Mouse (Mus musculus) gastrocnemius, postnatal 14 days (tissue): ENCODE data around the gene BC035044. TPM values are rescaled to one million over a fixed set of nuclear protein-coding genes. Genes with fewer than 3 reads are reported as not detected.
"Not testable (repeated sequence)": the region's sequence is repeated elsewhere in the genome, so short reads cannot be mapped to it uniquely, and the experiment has no call there.

ENCODE experiments used
- DNase-seq: peaks from one replicate; pipeline ENCODE4 v3.0.0; 2021; ENCODE audit warnings: mixed read lengths
- intact Hi-C: fragments of 180-260 bp; cut with DNase I; formaldehyde crosslinking; loops from one replicate; pipeline ENCODE4 v1.15.1; 2025; ENCODE audit warnings: low total_unique reads
- long read RNA-seq, 2 experiments: library from polyadenylated mRNA; stranded (forward); transcript quantifications; one replicate each; pipeline ENCODE4 v2.0.0; 2021
- total RNA-seq, 2 experiments: library from RNA; stranded (reverse); gene quantifications; 2 replicates each; pipeline ENCODE4 v1.2.3; 2021

Gene BC035044
- total RNA-seq = under 1 TPM in 1 of 2 experiments, not detected in 1; 0.13 TPM
- long read RNA-seq, experiment 1 = 0 reads
- long read RNA-seq, experiment 2 = 0 reads

DNA sequence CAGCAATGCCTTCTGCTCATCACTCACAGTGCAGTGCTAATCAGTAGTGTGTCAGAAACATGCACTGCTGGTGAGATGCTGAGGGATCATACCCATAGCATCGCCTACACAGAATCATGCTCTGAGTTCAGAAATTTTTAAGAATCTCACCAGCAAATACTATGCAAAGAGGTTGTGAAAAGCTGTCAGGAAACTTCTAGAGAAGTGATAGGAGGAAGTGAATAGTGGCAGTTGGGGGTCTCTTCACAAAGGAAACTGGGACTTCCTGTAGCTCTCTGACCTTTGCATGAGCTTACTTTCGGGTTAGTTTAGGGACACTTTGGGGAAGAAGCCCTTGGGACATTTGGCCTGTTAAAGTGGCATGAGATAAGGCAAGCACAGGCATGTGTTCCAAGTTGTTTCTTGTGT lies at the start of gene BC035044:
Gene BC035044 (minus strand): TSS at position 179 of the 408 bp plus-strand sequence.
- intact Hi-C loops = no loop called here
- DNase-seq = no peak

DNA sequence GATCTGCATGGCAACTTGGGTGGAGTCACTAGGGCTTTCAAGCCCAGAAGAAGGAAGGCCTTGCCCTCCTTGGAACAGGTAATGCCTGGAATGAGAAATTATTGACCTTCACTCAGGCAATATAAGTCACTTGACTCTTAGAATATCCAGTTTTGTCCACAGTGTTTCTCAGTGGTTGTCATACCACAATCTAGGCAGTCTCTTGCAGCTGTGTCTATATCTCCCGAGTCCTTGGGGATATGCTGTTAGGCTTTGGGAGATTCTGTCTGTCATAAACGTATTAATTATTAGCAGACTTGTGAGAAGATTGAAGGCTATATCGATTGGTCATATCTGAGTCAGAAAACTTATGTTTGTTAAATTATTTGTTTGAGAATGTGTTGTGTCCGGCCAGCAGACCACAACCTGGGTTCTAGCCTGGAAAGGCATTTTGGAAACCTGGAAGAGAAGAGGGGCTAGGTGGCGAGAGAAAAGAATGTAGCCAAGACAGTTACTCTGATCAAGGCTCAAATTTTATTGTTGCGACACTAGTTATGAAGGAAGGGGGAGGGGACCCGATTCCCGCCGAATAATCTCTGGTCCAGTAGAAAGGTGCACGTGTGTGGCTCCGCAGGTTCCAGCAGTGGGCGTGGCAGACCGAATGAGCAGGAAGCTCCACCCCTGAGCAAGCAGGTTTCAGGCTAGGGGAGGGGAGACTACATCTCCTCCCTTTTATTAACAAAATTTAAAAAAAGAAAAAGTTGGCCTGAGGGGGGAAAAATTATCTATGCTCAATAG lies 45.2 kb upstream of the BC035044 start:
- intact Hi-C loops = not testable (repeated sequence)

DNA sequence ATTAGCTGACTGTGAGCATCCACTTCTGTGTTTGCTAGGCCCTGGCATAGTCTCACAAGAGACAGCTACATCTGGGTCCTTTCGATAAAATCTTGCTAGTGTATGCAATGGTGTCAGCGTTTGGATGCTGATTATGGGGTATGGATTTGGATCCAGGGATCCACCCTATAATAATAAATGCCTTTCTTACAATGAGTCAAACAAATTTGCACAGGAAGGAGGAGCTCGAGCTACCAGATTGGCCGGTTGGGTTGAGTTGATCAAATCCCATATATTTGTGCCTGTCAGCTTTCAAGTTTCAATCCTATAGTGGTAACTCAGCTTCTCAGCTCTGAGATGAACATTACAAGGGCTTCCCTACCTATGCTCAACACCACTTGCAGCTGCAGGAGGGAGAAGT lies 43.2 kb upstream of the BC035044 start, which contains the start of gene Clec2g:
Gene Clec2g (plus strand): TSS at position 301 of the 400 bp plus-strand sequence.
- intact Hi-C loops = not testable (repeated sequence)

More for the DNA sequence above, 45.2 kb upstream of the BC035044 start:
- DNase-seq = not testable (repeated sequence)

DNA sequence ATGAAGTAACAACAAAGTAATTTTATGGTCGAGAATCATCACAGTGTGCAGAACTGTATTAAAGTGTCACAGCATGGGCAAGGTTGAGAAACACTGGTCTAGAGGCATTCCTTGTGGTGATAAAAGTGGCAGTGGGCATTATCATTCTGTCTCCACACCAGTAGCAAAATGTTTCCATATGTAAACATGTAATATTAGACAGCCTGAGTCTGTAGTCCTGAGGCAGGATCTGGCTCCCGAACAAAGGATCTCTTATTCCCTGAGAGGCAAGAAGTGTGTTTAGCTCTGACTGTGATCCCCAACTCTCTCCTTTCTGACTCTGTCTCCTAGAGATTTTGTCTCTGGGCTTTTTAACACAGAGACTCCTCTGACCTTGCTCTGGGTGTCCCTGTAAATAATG lies 42.1 kb upstream of the BC035044 start:
- no peak for DNase-seq
- intact Hi-C loops = no loop called here

More for the DNA sequence above, 43.2 kb upstream of the BC035044 start, which contains the start of gene Clec2g:
- DNase-seq = not testable (repeated sequence)

DNA sequence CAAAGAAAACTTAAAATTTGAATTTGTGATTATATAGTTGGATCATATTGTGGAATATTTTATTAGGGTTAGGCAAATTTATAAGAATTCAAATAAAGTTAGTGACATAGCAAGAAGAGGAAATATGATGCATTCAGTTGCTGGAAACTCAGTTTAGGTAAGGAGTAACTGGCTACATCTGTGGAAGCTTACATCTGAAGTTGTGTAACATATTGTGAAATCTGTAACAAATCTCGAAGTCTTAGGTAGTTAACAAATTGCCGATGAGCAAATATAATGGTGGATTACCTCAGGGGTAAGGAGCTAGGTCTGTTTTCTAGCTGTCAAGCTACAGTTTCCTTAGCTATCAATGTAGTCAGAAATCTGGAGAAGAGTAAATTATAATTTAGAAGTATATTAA lies 26.4 kb upstream of the BC035044 start:
- intact Hi-C loops = no loop called here

DNA sequence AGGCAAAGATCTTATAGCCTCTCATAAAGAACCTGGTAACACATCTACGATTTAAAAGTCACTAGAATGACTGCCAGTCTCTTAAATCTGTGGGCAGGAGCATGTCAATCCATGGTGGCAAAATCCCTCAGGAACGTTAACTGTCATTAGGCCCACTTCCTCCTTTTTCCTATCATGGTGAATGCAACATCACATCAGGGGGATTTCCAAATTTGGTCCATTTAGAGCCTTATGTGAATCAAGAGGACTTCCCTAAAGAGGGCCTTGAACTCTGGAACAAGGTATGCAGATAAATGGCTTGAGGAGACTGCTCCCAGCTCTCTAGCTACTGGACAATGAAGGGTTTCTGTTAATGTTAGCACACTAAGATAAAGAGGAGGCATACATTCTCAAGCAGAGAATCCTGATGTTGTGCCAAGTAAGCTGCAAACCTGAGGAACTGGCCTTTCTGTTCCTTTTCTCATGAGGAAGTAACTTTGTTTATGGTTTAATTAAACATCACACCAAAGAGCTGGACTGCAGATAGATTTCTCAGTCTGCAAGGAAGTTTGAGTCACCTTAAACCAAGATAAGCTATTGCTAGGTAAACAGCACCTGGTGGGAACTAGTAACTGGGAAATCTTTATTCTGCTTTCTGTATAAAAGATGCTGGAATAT lies 22.8 kb upstream of the BC035044 start:
- intact Hi-C loops = no loop called here

More for the DNA sequence above, 26.4 kb upstream of the BC035044 start:
- no peak for DNase-seq

DNA sequence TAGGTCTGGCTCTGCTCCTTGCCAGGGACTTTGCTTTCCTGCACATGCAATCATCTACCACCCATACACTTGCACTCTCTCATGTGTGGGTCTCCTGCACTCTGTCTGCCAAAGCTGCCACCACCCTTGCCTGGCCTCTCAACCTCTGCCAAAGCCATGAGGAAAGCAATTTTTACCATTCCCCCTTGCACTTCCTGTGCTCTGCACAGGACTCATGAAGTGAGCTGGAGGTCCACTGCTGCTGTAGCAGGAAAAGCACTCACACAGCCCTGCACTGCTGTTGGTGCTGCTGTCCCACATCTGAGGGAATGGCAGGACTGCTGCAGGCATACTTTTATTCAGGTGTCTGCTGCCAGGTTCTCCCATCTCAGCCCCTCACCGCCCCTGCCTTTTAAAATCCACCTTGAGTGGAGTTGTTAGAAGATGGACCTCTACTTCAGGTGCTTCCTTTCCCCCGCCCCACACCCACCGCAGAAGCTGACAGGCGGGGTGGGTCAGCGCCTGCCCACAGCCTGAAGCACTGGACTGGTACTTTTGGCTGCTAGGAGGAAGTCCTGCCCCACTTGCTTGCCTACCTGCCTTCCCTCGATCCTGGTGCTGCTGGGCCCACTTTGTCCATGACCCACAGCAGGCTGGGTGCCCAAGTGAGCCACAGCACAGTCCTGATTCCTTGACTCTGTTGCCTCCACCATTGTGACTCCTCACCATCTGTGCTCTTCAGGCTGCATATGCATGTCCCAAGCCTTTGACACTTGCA lies 10.0 kb upstream of the BC035044 start:
- intact Hi-C loops, DNase-seq: not testable (repeated sequence)

More for the DNA sequence above, 22.8 kb upstream of the BC035044 start:
- DNase-seq = no peak

DNA sequence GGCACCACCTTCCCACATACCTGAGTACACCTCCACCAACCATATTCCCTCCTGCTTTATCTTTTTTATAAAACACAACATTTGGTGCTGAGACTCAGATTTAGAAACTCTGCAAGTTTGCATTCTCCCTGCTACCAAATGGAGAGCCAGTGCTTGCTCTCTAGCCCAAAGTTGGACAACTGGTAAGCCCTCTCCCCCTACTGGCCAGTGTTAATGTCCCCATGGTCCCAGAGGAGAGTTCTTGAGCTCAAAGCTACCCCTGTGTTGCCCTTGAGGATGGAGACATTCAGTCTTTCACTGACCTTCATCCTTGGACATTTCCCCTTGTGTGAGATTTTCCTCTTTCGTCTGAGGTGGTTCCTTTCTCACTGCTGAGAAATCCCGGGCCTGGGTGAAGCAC lies 9.1 kb upstream of the BC035044 start:
- intact Hi-C loops = no loop called here
- DNase-seq = no peak

DNA sequence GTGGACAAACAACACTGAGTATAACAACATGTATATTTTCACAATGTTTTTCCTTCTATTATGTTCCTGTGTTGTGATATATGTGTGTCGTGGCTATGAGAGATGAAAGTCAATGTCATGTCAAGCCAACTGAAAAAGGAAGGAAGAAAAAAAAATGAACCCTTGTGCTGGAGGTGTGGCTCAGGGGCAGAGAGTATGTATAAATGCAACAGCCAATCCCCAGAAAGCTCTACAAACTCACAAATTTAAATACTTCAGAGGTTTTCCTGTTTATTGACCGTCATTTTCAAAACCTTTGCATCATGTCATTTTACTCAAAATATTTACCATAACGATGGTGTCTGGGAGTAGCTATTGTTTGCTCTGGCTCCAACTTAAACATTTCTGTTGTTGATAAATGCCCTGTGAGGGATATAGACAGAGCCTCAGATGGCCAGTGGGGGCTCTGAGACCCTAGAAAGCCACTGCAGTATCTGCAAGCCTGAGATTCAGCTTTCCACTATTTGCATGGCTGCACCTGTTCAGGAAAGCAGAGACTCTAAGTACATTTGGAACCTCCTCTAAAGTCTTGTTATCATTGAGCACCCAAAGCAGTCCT lies 4.6 kb upstream of the BC035044 start:
- no peak for DNase-seq
- intact Hi-C loops = no loop called here

DNA sequence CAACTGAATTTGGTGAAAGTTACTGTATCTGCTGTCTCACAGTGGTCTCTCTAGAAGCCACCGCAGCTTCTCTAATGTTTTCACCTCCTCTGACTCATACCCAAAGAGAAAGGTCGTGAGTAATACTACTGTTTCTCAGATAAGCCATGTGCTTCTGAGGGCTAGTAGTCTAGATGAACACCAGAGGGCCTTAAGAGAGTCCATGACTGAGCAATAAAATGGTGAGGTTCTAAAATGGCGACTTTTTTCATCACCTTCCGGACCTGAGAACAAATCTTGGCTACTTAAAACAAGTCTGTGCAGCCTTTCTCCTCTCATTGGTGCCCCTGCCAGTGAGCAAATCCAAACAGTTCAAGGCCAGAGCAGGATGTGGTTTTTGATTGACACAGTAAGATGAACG lies 2.1 kb downstream of the BC035044 start:
- intact Hi-C loops = no loop called here
- no peak for DNase-seq

DNA sequence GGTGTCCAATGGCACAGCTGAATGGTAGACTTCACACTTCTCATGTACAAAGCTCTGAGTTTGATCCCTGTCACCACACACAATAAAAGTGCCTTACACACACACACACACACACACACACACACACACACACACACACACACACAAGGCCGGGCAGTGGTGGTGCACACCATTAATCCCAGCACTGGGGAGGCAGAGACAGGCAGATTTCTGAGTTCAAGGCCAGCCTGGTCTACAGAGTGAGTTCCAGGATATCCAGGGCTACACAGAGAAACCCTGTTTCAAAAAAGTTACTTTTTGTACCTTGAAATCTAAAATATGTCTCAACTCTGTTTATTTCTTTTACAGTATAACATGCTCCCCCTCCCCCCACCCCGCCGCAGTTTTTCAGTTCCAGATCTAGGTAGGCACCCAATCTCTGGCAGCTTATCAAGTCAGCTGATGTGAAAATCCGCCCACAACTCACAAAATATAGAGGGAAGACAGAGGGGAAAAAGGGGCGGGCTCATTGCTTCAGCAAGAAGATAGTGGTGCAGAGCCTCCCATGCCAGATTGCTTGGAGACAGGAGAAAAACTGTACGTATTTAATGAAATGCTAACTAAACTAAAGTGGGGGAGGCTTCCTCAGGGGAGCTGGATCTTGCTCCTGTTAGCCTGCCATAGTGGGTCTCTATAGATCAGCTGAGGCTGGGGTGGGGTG lies 3.7 kb downstream of the BC035044 start, which contains the start of gene Clec2i:
Gene Clec2i (plus strand): TSS at position 498 of the 700 bp plus-strand sequence.
- DNase-seq, intact Hi-C loops: not testable (repeated sequence)

DNA sequence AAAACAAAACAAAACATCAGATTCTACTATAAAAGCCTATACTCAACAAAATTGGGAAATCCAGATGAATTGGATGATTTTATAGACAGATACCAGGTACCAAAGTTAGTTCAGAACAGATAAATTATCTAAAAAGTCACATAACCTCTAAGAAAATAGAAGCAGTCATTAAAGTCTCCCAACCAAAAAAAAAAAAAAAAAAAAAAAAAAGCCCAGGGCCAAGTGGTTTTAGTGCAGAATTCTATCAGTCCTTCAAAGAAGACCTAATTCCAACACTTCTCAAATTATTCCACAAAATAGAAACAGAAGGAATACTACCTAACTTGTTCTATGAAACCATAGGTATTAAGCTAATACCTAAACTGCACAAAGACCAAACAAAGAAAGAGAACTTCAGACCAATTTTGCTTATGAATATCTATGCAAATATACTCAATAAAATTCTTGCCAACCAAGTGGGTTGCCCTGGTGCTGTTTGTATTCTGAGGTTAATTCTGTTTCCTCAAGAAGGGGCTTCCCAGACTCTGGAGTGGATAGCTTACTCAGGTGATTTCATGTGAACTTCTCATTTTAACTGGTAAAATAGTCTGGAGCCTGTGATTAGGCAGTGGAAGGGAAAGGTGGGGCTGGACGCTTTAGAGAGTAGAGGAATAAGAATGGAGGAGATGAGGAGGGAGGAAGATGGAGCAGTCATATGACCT lies 18.9 kb downstream of the BC035044 start:
- intact Hi-C loops = no loop called here
- no peak for DNase-seq

DNA sequence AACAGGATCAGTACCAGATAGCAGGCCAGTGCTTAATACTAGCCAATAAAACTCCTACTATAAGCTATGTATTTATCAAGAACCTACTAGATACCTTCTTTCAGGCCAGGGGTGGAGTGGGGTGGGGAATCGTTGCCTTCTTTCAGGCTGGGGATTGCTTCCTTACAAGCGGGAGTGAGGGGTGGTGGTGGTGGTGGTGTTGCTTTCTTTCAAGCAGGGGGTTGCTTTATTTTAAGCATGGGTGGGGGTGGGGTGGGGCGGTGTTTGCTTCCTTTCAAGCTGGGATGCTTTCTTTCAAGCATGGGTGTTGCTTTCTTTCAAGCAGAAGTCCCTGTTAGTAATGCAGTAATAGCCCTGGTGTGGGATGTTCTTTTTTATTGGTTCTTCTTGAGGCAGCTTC lies 22.1 kb downstream of the BC035044 start:
- no peak for DNase-seq
- intact Hi-C loops = no loop called here

DNA sequence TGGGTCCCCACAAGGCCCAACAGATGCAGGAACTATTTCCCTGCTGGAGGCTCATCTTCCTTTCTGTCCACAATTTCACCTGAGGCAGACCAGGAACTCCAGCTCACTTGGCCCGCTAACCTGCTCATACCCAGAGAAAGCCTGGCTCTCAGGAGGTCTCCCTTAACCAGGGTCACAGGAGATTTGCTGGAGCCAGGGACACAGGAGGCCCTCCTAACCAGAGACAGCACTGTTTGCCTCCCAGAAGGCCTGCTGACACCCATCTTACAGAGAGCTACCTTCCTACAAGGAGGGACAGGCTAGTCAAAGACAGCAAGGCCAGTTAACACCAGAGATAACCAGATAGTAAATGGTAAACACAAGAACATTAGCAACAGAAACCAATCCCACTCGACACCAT lies 33.0 kb downstream of the BC035044 start:
- DNase-seq = no peak
- intact Hi-C loops = loop anchor here (10.0 kb wide), 1 partner anchor 507 kb away; no protein-coding TSS in a partner anchor

DNA sequence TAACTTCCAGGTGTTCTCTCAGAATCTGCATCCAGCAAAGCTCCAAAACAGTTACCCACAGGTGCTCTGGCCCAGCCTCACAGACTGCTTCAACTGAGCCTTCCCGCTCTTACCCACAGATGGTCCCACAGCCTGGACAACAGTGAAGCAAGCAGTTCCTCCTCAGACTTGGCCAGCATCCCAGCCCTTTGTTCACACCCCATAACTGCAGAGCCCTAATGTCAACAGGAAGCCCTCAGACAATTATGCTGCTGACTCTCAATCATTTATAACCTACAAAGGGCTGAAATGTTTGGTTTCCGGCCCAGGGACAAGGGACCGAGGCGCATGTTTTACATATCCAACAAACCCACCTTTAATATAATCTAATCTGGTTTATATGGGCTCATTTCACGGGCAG lies 34.7 kb downstream of the BC035044 start:
- DNase-seq = peak; percentile 69
- intact Hi-C loops = loop anchor here (10.0 kb wide), 1 partner anchor 509 kb away; no protein-coding TSS in a partner anchor

DNA sequence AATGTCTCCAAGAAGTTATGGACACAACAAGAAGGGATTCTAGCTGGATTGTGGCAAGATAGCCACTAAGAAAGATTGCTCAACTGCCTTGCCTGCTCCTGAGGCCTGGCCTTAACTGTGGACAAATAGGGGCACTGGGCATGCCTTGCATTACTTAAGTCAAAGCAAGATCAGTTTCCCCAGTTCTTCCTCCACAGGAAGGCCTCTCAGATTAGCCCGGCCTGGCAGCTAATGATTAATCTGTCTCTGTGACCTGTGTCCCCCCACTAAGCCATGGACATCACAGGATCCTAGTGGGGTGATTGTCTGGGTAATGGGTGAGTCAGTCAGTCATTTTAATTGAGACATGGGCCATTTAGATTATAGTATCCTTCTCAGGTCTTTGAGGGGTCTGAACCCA lies 35.4 kb downstream of the BC035044 start:
- no peak for DNase-seq
- intact Hi-C loops = loop anchor here (10.0 kb wide), 1 partner anchor 509 kb away; no protein-coding TSS in a partner anchor

DNA sequence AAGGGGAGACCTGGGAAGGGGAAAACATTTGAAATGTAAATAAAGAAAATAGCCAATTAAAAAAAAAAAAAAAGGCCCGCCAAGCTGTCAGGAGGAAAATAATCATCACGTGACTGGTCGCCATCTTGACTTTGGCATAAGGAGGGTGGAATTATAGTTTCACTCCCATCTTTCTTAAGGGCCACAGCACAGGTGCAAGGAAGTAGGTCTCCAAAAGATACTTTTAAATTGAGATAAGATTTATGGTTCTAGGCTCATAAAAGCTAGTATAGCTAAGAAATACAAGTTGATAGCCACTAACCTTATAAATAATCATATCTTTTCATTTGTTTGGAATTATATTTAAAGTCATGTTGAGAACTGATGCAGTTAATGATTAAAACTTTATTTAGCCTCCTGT lies 36.0 kb downstream of the BC035044 start:
- intact Hi-C loops = loop anchor here (5.0 to 10.0 kb wide), 3 partner anchors 212 to 510 kb away; no protein-coding TSS in a partner anchor
- no peak for DNase-seq
